Mouse (Mus musculus): ENCODE measurements at regions not wholly inside any gene's neighbourhood (a gene's known extent, or its start where the extent isn't known, plus 50 kb on each side); places are given as distances from the start of the nearest gene placed in this dataset.

- TF ChIP-seq CTCF (IDR thresholded peaks at IDR 0.05) = no peak
- Histone ChIP-seq H3K4me2 (ENCODE audit: low read depth, low read length, poor library complexity, severe bottlenecking) (no peak overlapping the region), H3K4me1 (ENCODE audit: insufficient read depth, low read length) (no peaks in the 10 kb centered on the region), H3K4me3 (ENCODE audit: low read depth, low read length) (no peak overlapping the region), H3K27ac (ENCODE audit: low read depth, low read length) (no peak overlapping the region), H3K9me3 (ENCODE audit: low read length) (no peaks in the 10 kb centered on the region), H3K9ac (replicated peaks; ENCODE audit: low read length, poor library complexity, severe bottlenecking) (no peak overlapping the region), H3K36me3 (ENCODE audit: insufficient read depth, low read length) (no peaks in the 10 kb centered on the region), H3K27me3 (ENCODE audit: insufficient read depth, low read length) (no peaks in the 10 kb centered on the region)
- no peak for DNase-seq (ENCODE audit: low spot score)
- ATAC-seq (ENCODE audit: low FRiP score) = no peak
- WGBS = 71% methylated on average over 5 of the region's 5 CpGs
Observed at GRCm38 (mm10) chr1:137302757-137303422, 342.6 kb upstream of the Nr5a2 start.

GRCm38 (mm10) chr1:137297780-137298569, 337.7 kb upstream of the Nr5a2 start:
- Histone ChIP-seq H3K27ac (ENCODE audit: low read depth, low read length) (no peak overlapping the region), H3K9me3 (ENCODE audit: low read length) (no peaks in the 10 kb centered on the region), H3K36me3 (ENCODE audit: insufficient read depth, low read length) (no peaks in the 10 kb centered on the region), H3K27me3 (ENCODE audit: insufficient read depth, low read length) (no peaks in the 10 kb centered on the region), H3K4me2 (ENCODE audit: low read depth, low read length, poor library complexity, severe bottlenecking) (no peak overlapping the region), H3K4me3 (ENCODE audit: low read depth, low read length) (no peak overlapping the region), H3K9ac (replicated peaks; ENCODE audit: low read length, poor library complexity, severe bottlenecking) (no peak overlapping the region), H3K4me1 (ENCODE audit: insufficient read depth, low read length) (no peaks in the 10 kb centered on the region)
- no peak for ATAC-seq (ENCODE audit: low FRiP score)
- no peak for DNase-seq (ENCODE audit: low spot score)
- peak; percentile 34 for TF ChIP-seq CTCF (IDR thresholded peaks at IDR 0.05)
- 69% methylated on average over 10 of the region's 10 CpGs for WGBS

- Histone ChIP-seq H3K27ac (ENCODE audit: low read depth, low read length) (no peak overlapping the region), H3K9me3 (ENCODE audit: low read length) (no peaks in the 10 kb centered on the region), H3K36me3 (ENCODE audit: insufficient read depth, low read length) (no peaks in the 10 kb centered on the region), H3K9ac (replicated peaks; ENCODE audit: low read length, poor library complexity, severe bottlenecking) (no peak overlapping the region), H3K27me3 (ENCODE audit: insufficient read depth, low read length) (no peaks in the 10 kb centered on the region), H3K4me1 (ENCODE audit: insufficient read depth, low read length) (no peaks in the 10 kb centered on the region), H3K4me2 (ENCODE audit: low read depth, low read length, poor library complexity, severe bottlenecking) (no peak overlapping the region), H3K4me3 (ENCODE audit: low read depth, low read length) (no peak overlapping the region)
- DNase-seq (ENCODE audit: low spot score) = no peak
- ATAC-seq (ENCODE audit: low FRiP score) = no peak
- WGBS = 85% methylated on average over 9 of the region's 9 CpGs
- no peak for TF ChIP-seq CTCF (IDR thresholded peaks at IDR 0.05)
Observed at GRCm38 (mm10) chr1:137289456-137289855, 329.2 kb upstream of the Nr5a2 start.

- TF ChIP-seq CTCF (IDR thresholded peaks at IDR 0.05) = no peak
- no peak overlapping the region for H3K4me2 ChIP-seq (ENCODE audit: low read depth, low read length, poor library complexity, severe bottlenecking)
- DNase-seq (ENCODE audit: low spot score) = no peak
- H3K9ac ChIP-seq (replicated peaks; ENCODE audit: low read length, poor library complexity, severe bottlenecking) = no peak overlapping the region
- no peak overlapping the region for H3K4me3 ChIP-seq (ENCODE audit: low read depth, low read length)
- 85% methylated on average over 5 of the region's 5 CpGs for WGBS
- no peaks in the 10 kb centered on the region for H3K9me3 ChIP-seq (ENCODE audit: low read length)
- H3K4me1 ChIP-seq (ENCODE audit: insufficient read depth, low read length) = no peaks in the 10 kb centered on the region
- no peaks in the 10 kb centered on the region for H3K27me3 ChIP-seq (ENCODE audit: insufficient read depth, low read length)
- H3K27ac ChIP-seq (ENCODE audit: low read depth, low read length) = no peak overlapping the region
- no peaks in the 10 kb centered on the region for H3K36me3 ChIP-seq (ENCODE audit: insufficient read depth, low read length)
- ATAC-seq (ENCODE audit: low FRiP score) = no peak
Observed at GRCm38 (mm10) chr1:137283291-137283690, 323.0 kb upstream of the Nr5a2 start.

GRCm38 (mm10) chr1:137282457-137282856, 322.2 kb upstream of the Nr5a2 start:
- H3K4me3 ChIP-seq (ENCODE audit: low read depth, low read length) = no peak overlapping the region
- no peak for ATAC-seq (ENCODE audit: low FRiP score)
- no peak overlapping the region for H3K27ac ChIP-seq (ENCODE audit: low read depth, low read length)
- H3K9ac ChIP-seq (replicated peaks; ENCODE audit: low read length, poor library complexity, severe bottlenecking) = no peak overlapping the region
- no peak overlapping the region for H3K4me2 ChIP-seq (ENCODE audit: low read depth, low read length, poor library complexity, severe bottlenecking)
- H3K36me3 ChIP-seq (ENCODE audit: insufficient read depth, low read length) = no peaks in the 10 kb centered on the region
- H3K9me3 ChIP-seq (ENCODE audit: low read length) = no peaks in the 10 kb centered on the region
- no peaks in the 10 kb centered on the region for H3K4me1 ChIP-seq (ENCODE audit: insufficient read depth, low read length)
- 78% methylated on average over 5 of the region's 5 CpGs for WGBS
- TF ChIP-seq CTCF (IDR thresholded peaks at IDR 0.05) = no peak
- no peak for DNase-seq (ENCODE audit: low spot score)
- H3K27me3 ChIP-seq (ENCODE audit: insufficient read depth, low read length) = no peaks in the 10 kb centered on the region
